Mouse (Mus musculus) heart, postnatal 0 days (tissue): ENCODE results near the gene Xrcc4. TPM values are rescaled to one million over a fixed set of nuclear protein-coding genes. Genes with fewer than 3 reads are reported as not detected.

ENCODE experiments used
- ATAC-seq: fragments of 200-750 bp; cut with Nextera tagmentation; 2 replicates; pipeline ENCODE4 v1.8.0; 2017; ENCODE audit warnings: low read depth, moderate number of reproducible peaks, moderate library complexity; ENCODE audit not compliant: insufficient read depth
- DNase-seq: peaks from one replicate; pipeline ENCODE4 v3.0.0-alpha.2; 2016; ENCODE audit warnings: low spot score
- H3K27ac ChIP-seq: fragments of 300-500 bp; sonication (generic); 2 replicates; pipeline ENCODE4 v1.5.1; 2014; ENCODE audit warnings: low read depth, mild to moderate bottlenecking
- H3K27me3 ChIP-seq: fragments of 300-500 bp; sonication (generic); 2 replicates; pipeline ENCODE4 v1.6.1; 2014; ENCODE audit warnings: low read length, mixed read lengths; ENCODE audit not compliant: control insufficient read depth, insufficient read depth
- H3K36me3 ChIP-seq: fragments of 300-500 bp; sonication (generic); replicated peaks from 2 replicates; pipeline ENCODE4 v1.6.1; 2014; ENCODE audit warnings: low read length, mixed read lengths; ENCODE audit not compliant: control insufficient read depth, insufficient read depth
- H3K4me1 ChIP-seq: fragments of 300-500 bp; sonication (generic); 2 replicates; pipeline ENCODE4 v1.6.1; 2014; ENCODE audit warnings: antibody characterized with exemption; ENCODE audit not compliant: control insufficient read depth, insufficient read depth
- H3K4me2 ChIP-seq: fragments of 300-500 bp; sonication (generic); 2 replicates; pipeline ENCODE4 v1.6.1; 2014; ENCODE audit warnings: low read depth, mild to moderate bottlenecking, low read length, moderate library complexity
- H3K4me3 ChIP-seq: fragments of 300-500 bp; sonication (generic); 2 replicates; pipeline ENCODE4 v1.5.1; 2014; ENCODE audit warnings: low read depth, low read length
- H3K9ac ChIP-seq: fragments of 300-500 bp; sonication (generic); replicated peaks from 2 replicates; pipeline ENCODE4 v1.6.1; 2014; ENCODE audit warnings: low read depth, low read length, mixed read lengths
- H3K9me3 ChIP-seq: fragments of 300-500 bp; sonication (generic); replicated peaks from 2 replicates; pipeline ENCODE4 v1.6.1; 2016; ENCODE audit warnings: low read length; ENCODE audit not compliant: control insufficient read depth
- CTCF ChIP-seq: IDR thresholded peaks from 2 replicates; pipeline ENCODE4 v1.5.1; 2016; ENCODE audit warnings: antibody characterized with exemption, control low read depth, low read depth
- EP300 ChIP-seq: IDR thresholded peaks from 2 replicates; pipeline ENCODE4 v1.6.1; 2016; ENCODE audit warnings: antibody characterized with exemption, low read depth
- WGBS: fragments of 180-500 bp; shearing (Covaris S2); extraction: QIAGEN DNeasy Blood & Tissue Kit; methylation state at CpG from one replicate; pipeline ENCODE4 v1.1.7; 2014; 5-methylcytosine and 5-hydroxymethylcytosine counted together
- polyA plus RNA-seq: library from polyadenylated mRNA; unstranded; fragments of >200 nt; fragmentation: Nextera tagmentation; extraction: Ambion mirVana; gene quantifications from 2 replicates; pipeline ENCODE4 v1.2.1, GENCODE M21; 2015
- total RNA-seq: library from RNA; depleted of rRNA; stranded (reverse); fragments of >200 nt; gene quantifications from 2 replicates; pipeline ENCODE4 v1.2.3, GENCODE M21; 2014; ENCODE audit warnings: low replicate concordance

Gene Xrcc4
- total and polyA plus RNA-seq, 2 experiments from 2014 or later: 10.7 to 18.4 TPM

GRCm38 (mm10) chr13:90009786-90010185 is 79.6 kb downstream of the Xrcc4 start:
- H3K4me1 ChIP-seq: peaks cover 33% of the 10 kb centered on the region
- H3K4me3 ChIP-seq: no peak overlapping the region
- DNase-seq: peak; percentile 30
- no peak for ATAC-seq
- 0 out of 2 replicates have a peak, but pooled peaks cover 2% of the 10 kb centered on the region for H3K36me3 ChIP-seq
- H3K27ac ChIP-seq: peak overlapping the region; percentile 19; the same call in 1 of the 2 replicates
- no peaks in the 10 kb centered on the region for H3K27me3 ChIP-seq
- no peaks in the 10 kb centered on the region for H3K9me3 ChIP-seq
- TF ChIP-seq EP300: no peak
- TF ChIP-seq CTCF: no peak
- H3K9ac ChIP-seq: no peak overlapping the region
- H3K4me2 ChIP-seq: no peak overlapping the region

- no peaks in the 10 kb centered on the region for H3K27me3 ChIP-seq
- no peak overlapping the region for H3K4me2 ChIP-seq
- H3K36me3 ChIP-seq: no peaks in the 10 kb centered on the region
- ATAC-seq (no peak), DNase-seq (no peak)
- no peak overlapping the region for H3K9ac ChIP-seq
- H3K27ac ChIP-seq: no peak overlapping the region
- WGBS: 92% methylated on average over 1 of the region's 1 CpGs
- no peaks in the 10 kb centered on the region for H3K9me3 ChIP-seq
- H3K4me1 ChIP-seq: peaks cover 13% of the 10 kb centered on the region; the same call in 1 of the 2 replicates
- no peak overlapping the region for H3K4me3 ChIP-seq
- TF ChIP-seq CTCF (no peak), EP300 (no peak)
These were observed 83.8 kb downstream of the Xrcc4 start for GRCm38 (mm10) chr13:90005561-90005960.

- ATAC-seq (no peak), DNase-seq (no peak)
- H3K9me3 ChIP-seq: no peaks in the 10 kb centered on the region
- TF ChIP-seq CTCF (no peak), EP300 (no peak)
- H3K9ac ChIP-seq: no peak overlapping the region
- H3K4me3 ChIP-seq: no peak overlapping the region
- no peaks in the 10 kb centered on the region for H3K27me3 ChIP-seq
- no peaks in the 10 kb centered on the region for H3K4me1 ChIP-seq
- no peaks in the 10 kb centered on the region for H3K36me3 ChIP-seq
- H3K4me2 ChIP-seq: no peak overlapping the region
- H3K27ac ChIP-seq: no peak overlapping the region
These were observed 91.9 kb downstream of the Xrcc4 start for GRCm38 (mm10) chr13:89997531-89997930.

- Histone ChIP-seq H3K4me3 (no peak overlapping the region), H3K9me3 (no peaks in the 10 kb centered on the region), H3K27me3 (no peaks in the 10 kb centered on the region), H3K9ac (no peak overlapping the region), H3K4me2 (no peak overlapping the region), H3K4me1 (no peaks in the 10 kb centered on the region), H3K27ac (no peak overlapping the region), H3K36me3 (no peaks in the 10 kb centered on the region)
- TF ChIP-seq EP300 (no peak), CTCF (no peak)
- WGBS: 58% methylated on average over 2 of the region's 2 CpGs
- DNase-seq (no peak), ATAC-seq (no peak)
These were observed 103.3 kb downstream of the Xrcc4 start for GRCm38 (mm10) chr13:89986087-89986486.

GRCm38 (mm10) chr13:89970940-89971339 is 118.5 kb downstream of the Xrcc4 start:
- H3K27ac ChIP-seq: no peak overlapping the region
- H3K4me3 ChIP-seq: no peak overlapping the region
- no peak overlapping the region for H3K4me2 ChIP-seq
- no peak for DNase-seq
- ATAC-seq: no peak
- H3K9ac ChIP-seq: no peak overlapping the region
- H3K4me1 ChIP-seq: no peaks in the 10 kb centered on the region
- WGBS: 51% methylated on average over 3 of the region's 3 CpGs
- no peaks in the 10 kb centered on the region for H3K27me3 ChIP-seq
- no peaks in the 10 kb centered on the region for H3K36me3 ChIP-seq
- TF ChIP-seq CTCF (no peak), EP300 (no peak)
- no peaks in the 10 kb centered on the region for H3K9me3 ChIP-seq

GRCm38 (mm10) chr13:89968671-89969070 is 120.7 kb downstream of the Xrcc4 start:
- Histone ChIP-seq H3K4me1 (no peaks in the 10 kb centered on the region), H3K9ac (no peak overlapping the region), H3K4me2 (no peak overlapping the region), H3K36me3 (no peaks in the 10 kb centered on the region), H3K27me3 (no peaks in the 10 kb centered on the region), H3K4me3 (no peak overlapping the region), H3K27ac (no peak overlapping the region), H3K9me3 (no peaks in the 10 kb centered on the region)
- ATAC-seq: no peak
- TF ChIP-seq CTCF: no peak
- TF ChIP-seq EP300: no peak
- no peak for DNase-seq
